Mouse (Mus musculus): ENCODE measurements around the gene Sgms2.

DNA sequence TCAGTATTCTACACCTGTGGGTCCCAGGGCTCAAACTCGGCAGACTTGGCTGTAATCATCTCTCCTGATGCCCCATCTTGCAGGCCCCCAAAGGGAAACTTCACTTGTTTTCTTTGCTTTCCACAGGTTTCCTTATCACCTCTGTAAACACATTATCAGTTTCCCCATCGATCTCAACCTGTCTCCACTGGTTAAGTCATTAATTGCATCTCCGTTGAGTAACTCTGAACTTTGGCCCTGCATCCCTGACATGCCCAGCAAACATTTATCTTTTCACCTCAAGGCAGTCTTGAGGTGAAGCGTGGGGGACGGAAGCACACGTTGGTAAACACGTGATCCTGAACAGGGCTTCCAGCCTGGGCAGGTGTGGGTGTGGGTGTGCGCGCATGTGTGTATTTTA, 178.9 kb downstream of the Sgms2 start:
- TF ChIP-seq UBTF (IDR thresholded peaks at IDR 0.05; ENCODE audit: borderline replicate concordance, insufficient read depth, low read depth, low read length): no peak
- no peak for TF ChIP-seq TAL1 (IDR thresholded peaks at IDR 0.05; ENCODE audit: low read length)
